Mouse (Mus musculus): ENCODE measurements around the gene Tmem87b.

Tmem87b gene

GRCm38 (mm10) chr2:128887866-128888550, 70.1 kb downstream of the Tmem87b start:
- CTCF ChIA-PET: no interaction called here

GRCm38 (mm10) chr2:128890661-128891335, 72.9 kb downstream of the Tmem87b start:
- CTCF ChIA-PET: no interaction called here

GRCm38 (mm10) chr2:128892180-128892721, 74.3 kb downstream of the Tmem87b start:
- CTCF ChIA-PET: no interaction called here

DNA sequence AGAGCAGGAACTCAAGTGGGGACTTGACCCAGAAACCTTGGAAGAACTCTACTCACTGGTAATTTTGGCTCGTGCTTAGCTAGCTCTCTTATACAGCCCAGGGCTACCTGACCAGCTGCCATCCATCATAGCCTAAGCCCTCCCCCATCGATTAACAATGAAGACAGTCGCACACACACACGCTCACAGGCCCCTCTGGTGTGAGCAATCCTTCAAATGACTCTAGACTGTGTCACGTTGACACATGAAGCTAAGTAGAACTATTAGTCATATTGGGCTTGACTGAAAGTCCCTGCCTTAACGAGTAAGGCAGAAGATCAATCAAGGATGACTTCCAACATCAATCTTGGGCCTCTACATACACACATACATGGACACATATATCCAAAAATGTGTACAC, 84.9 kb downstream of the Tmem87b start:
- CTCF ChIA-PET: no interaction called here

GRCm38 (mm10) chr2:128903661-128904060, 85.7 kb downstream of the Tmem87b start:
- CTCF ChIA-PET: no interaction called here

All from spleen, embryonic (tissue).